Mouse (Mus musculus): ENCODE measurements around the gene Dennd1c.

DNA sequence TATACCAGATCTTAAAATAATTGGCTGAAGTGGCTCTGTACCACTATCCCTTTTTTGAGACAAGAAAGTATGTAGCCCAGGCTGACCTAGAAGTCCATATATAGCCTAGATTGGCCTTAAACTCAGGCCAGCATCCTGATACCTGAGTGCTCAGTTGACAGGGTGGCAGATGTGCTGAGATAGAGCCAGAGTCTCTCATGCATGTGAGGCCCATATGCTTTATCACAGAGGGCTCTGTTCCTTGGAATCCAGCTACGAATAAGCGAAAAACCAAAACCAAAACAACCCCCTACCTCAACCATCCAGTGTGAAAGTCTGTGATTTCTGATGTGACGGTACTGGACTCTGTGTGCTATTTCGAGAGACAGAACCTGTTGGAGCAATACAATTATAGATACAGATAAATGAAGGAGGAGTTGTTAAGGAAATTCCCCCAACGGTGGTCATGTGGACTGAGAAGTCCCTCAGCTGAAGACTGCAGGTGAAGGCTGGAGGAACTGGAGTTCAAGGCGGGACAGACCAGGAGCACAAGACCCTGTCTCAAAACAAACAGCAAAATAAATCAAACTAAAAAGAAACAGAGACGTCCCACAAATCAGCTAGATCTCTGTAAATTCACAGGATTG lies 29.8 kb upstream of the Dennd1c start:
- no peak for TF ChIP-seq CTCF (IDR thresholded peaks at IDR 0.05; ENCODE audit: control insufficient read depth, insufficient read depth, insufficient read length)
- no peak for TF ChIP-seq USF1 (IDR thresholded peaks at IDR 0.05; ENCODE audit: low read depth)
- TF ChIP-seq MAX (IDR thresholded peaks at IDR 0.05) = no peak
- no peak for TF ChIP-seq CEBPB (IDR thresholded peaks at IDR 0.05; ENCODE audit: low read depth)
- TF ChIP-seq MYOD1 (IDR thresholded peaks at IDR 0.05; ENCODE audit: control insufficient read depth, insufficient read length, low read depth) = no peak

All from C2C12 (cell line).